9 mouse cellular contexts compared by ENCODE assay signal in genomic region chr5:34251794-34252193, GRCm38 (mm10). TPM values are rescaled to one million over a fixed set of nuclear protein-coding genes. Genes with fewer than 3 reads are reported as not detected.
A peak's percentile ranks its signal among the peaks of the same experiment; 100 is the strongest.
DNase-seq lines count a peak whose midpoint lies in the region; ATAC-seq and TF ChIP-seq lines count a peak whose summit lies in the region.
"Had no signal": no experiment of that assay in that cellular context is flagged by ENCODE, and none has a peak within 500 bp of the region (broad histone marks: within the 10 kb centered on the region; RNA-seq: fewer than 3 reads in every experiment).

No protein-coding gene starts in this region.

- TF ChIP-seq CTCF in olfactory bulb, adult 2 months (IDR thresholded peaks at IDR 0.05; ENCODE audit: insufficient read depth, low read depth, low read length), result no peak
- TF ChIP-seq CTCF in liver, postnatal 0 days (IDR thresholded peaks at IDR 0.05; ENCODE audit: low read depth), result no peak

- H3K4me2 ChIP-seq in midbrain, embryonic 11.5 days, result no peak overlapping the region
- H3K4me2 ChIP-seq in hindbrain, embryonic 15.5 days, result no peak overlapping the region
- no peak overlapping the region for H3K4me2 ChIP-seq in liver, postnatal 0 days (ENCODE audit: low read depth, low read length)

- no peak for DNase-seq in midbrain, embryonic 10.5 days (ENCODE audit: low spot score)
- DNase-seq in midbrain, embryonic 11.5 days (ENCODE audit: low spot score, missing footprints), result no peak
- peak; percentile 19 for DNase-seq in embryo, embryonic 11 days
- no peak for DNase-seq in liver, postnatal 0 days
- no peak for DNase-seq in spleen, adult 12 weeks (ENCODE audit: low spot score)
- DNase-seq: cerebellum, postnatal 36 days had no signal

- ATAC-seq in midbrain, embryonic 11.5 days (ENCODE audit: low FRiP score), result no peak
- peak; percentile 57; the same call in 1 of the 2 replicates for ATAC-seq in hindbrain, embryonic 15.5 days (ENCODE audit: low FRiP score, low read depth)
- ATAC-seq in liver, postnatal 0 days, result no peak

- no peak for TF ChIP-seq EP300 in liver, postnatal 0 days (IDR thresholded peaks at IDR 0.05; ENCODE audit: low read depth)

- no peaks in the 10 kb centered on the region for H3K36me3 ChIP-seq in midbrain, embryonic 10.5 days
- H3K36me3 ChIP-seq in midbrain, embryonic 11.5 days (ENCODE audit: control insufficient read depth, insufficient read depth, low read length), result no peaks in the 10 kb centered on the region
- no peaks in the 10 kb centered on the region for H3K36me3 ChIP-seq in hindbrain, embryonic 15.5 days
- no peaks in the 10 kb centered on the region for H3K36me3 ChIP-seq in liver, postnatal 0 days (replicated peaks; ENCODE audit: insufficient read depth, low read length)

- peaks cover 22% of the 10 kb centered on the region for H3K4me1 ChIP-seq in midbrain, embryonic 10.5 days
- H3K4me1 ChIP-seq in midbrain, embryonic 11.5 days (ENCODE audit: control insufficient read depth, insufficient read depth, low read length), result 0 out of 2 replicates have a peak, but pooled peaks cover 2% of the 10 kb centered on the region
- peaks cover 37% of the 10 kb centered on the region for H3K4me1 ChIP-seq in hindbrain, embryonic 15.5 days (replicated peaks)
- H3K4me1 ChIP-seq in olfactory bulb, adult 2 months (ENCODE audit: control insufficient read depth, insufficient read depth, low read length), result peaks cover 41% of the 10 kb centered on the region
- H3K4me1 ChIP-seq in liver, postnatal 0 days (ENCODE audit: insufficient read depth), result no peaks in the 10 kb centered on the region

- no peaks in the 10 kb centered on the region for H3K9me3 ChIP-seq in midbrain, embryonic 10.5 days (replicated peaks)
- no peaks in the 10 kb centered on the region for H3K9me3 ChIP-seq in midbrain, embryonic 11.5 days (ENCODE audit: control insufficient read depth, low read length)
- no peaks in the 10 kb centered on the region for H3K9me3 ChIP-seq in hindbrain, embryonic 15.5 days
- H3K9me3 ChIP-seq in liver, postnatal 0 days (ENCODE audit: low read length), result no peaks in the 10 kb centered on the region

- H3K27me3 ChIP-seq in midbrain, embryonic 10.5 days (ENCODE audit: low read depth, poor library complexity, severe bottlenecking), result no peaks in the 10 kb centered on the region
- no peaks in the 10 kb centered on the region for H3K27me3 ChIP-seq in midbrain, embryonic 11.5 days (ENCODE audit: control insufficient read depth, insufficient read depth, low read length)
- H3K27me3 ChIP-seq in hindbrain, embryonic 15.5 days, result no peaks in the 10 kb centered on the region
- no peaks in the 10 kb centered on the region for H3K27me3 ChIP-seq in liver, postnatal 0 days (ENCODE audit: insufficient read depth, low read length)

- no peak overlapping the region for H3K4me3 ChIP-seq in midbrain, embryonic 10.5 days
- no peak overlapping the region for H3K4me3 ChIP-seq in midbrain, embryonic 11.5 days (ENCODE audit: low read depth, low read length)
- no peak overlapping the region for H3K4me3 ChIP-seq in hindbrain, embryonic 15.5 days
- no peak overlapping the region for H3K4me3 ChIP-seq in olfactory bulb, adult 2 months (ENCODE audit: insufficient read depth, low read depth, low read length)
- no peak overlapping the region for H3K4me3 ChIP-seq in liver, postnatal 0 days (ENCODE audit: low read depth, low read length)

- TF ChIP-seq POLR2A in olfactory bulb, adult 2 months (IDR thresholded peaks at IDR 0.05; ENCODE audit: insufficient read depth, low read depth, low read length), result no peak

- no peak overlapping the region for H3K9ac ChIP-seq in midbrain, embryonic 11.5 days (ENCODE audit: low read length)
- H3K9ac ChIP-seq in hindbrain, embryonic 15.5 days, result no peak overlapping the region
- no peak overlapping the region for H3K9ac ChIP-seq in liver, postnatal 0 days (replicated peaks)

- WGBS in midbrain, embryonic 10.5 days, result 78% methylated on average over 4 of the region's 4 CpGs
- WGBS in midbrain, embryonic 11.5 days, result 61% methylated on average over 4 of the region's 4 CpGs
- WGBS in hindbrain, embryonic 15.5 days, result 19% methylated on average over 4 of the region's 4 CpGs
- 28% methylated on average over 4 of the region's 4 CpGs for WGBS in olfactory bulb, adult 2 months
- WGBS in liver, postnatal 0 days (ENCODE audit: insufficient replicate concordance), result 71% methylated on average over 4 of the region's 4 CpGs

- H3K27ac ChIP-seq in midbrain, embryonic 10.5 days (replicated peaks), result peak overlapping the region; percentile 39; the same call in 1 of the 2 replicates
- H3K27ac ChIP-seq in midbrain, embryonic 11.5 days (ENCODE audit: low read depth, low read length), result no peak overlapping the region
- H3K27ac ChIP-seq in hindbrain, embryonic 15.5 days (replicated peaks), result peak overlapping the region; percentile 65
- H3K27ac ChIP-seq in olfactory bulb, adult 2 months (ENCODE audit: insufficient read depth, low read depth, low read length), result peak overlapping the region; percentile 65
- H3K27ac ChIP-seq in liver, postnatal 0 days (ENCODE audit: low read depth), result no peak overlapping the region

RNA-seq across cellular contexts. Expression of gene Zfyve28, which starts 36.5 kb away (rescaled TPM):
- 1.1 and 2.3 TPM in 2 replicates for polyA plus RNA-seq in midbrain, embryonic 10.5 days (2016; fragmentation: Nextera tagmentation; extraction: Ambion mirVana)
- polyA plus RNA-seq in midbrain, embryonic 11.5 days (2014; fragmentation: Nextera tagmentation; extraction: Ambion mirVana), result 0.75 and 1.0 TPM in 2 replicates
- 5.3 and 6.2 TPM in 2 replicates for polyA plus RNA-seq in hindbrain, embryonic 15.5 days (2015; fragmentation: Nextera tagmentation; extraction: Ambion mirVana)
- not detected in 2 replicates for polyA plus RNA-seq in olfactory bulb, adult 2 months (2012; ENCODE audit: insufficient read depth, insufficient read length, low replicate concordance, missing spikeins)
- polyA plus RNA-seq in liver, postnatal 0 days (2015; fragmentation: Nextera tagmentation; extraction: Ambion mirVana), result 0.02 and 0.14 TPM in 2 replicates

RNA-seq across cellular contexts. Expression of gene Cfap99, which starts 36.6 kb away (rescaled TPM):
- not detected in 2 replicates for polyA plus RNA-seq in midbrain, embryonic 10.5 days (2016; fragmentation: Nextera tagmentation; extraction: Ambion mirVana)
- polyA plus RNA-seq in midbrain, embryonic 11.5 days (2014; fragmentation: Nextera tagmentation; extraction: Ambion mirVana), result 0.16 TPM in 1 of 2 replicates, not detected in the other
- polyA plus RNA-seq in hindbrain, embryonic 15.5 days (2015; fragmentation: Nextera tagmentation; extraction: Ambion mirVana), result 0.14 TPM in 1 of 2 replicates, not detected in the other
- polyA plus RNA-seq in olfactory bulb, adult 2 months (2012; ENCODE audit: insufficient read depth, insufficient read length, low replicate concordance, missing spikeins), result not detected in 2 replicates
- not detected in 2 replicates for polyA plus RNA-seq in liver, postnatal 0 days (2015; fragmentation: Nextera tagmentation; extraction: Ambion mirVana)
- polyA plus RNA-seq: limb, embryonic 11.5 days had no signal

Comparison
In these comparisons a context has a peak if more than half of its experiments do, and no peak if none do; other contexts are left out.
1. H3K27ac ChIP-seq: peak in midbrain, embryonic 10.5 days (single experiment), hindbrain, embryonic 15.5 days (single experiment) and olfactory bulb, adult 2 months (single experiment); none in midbrain, embryonic 11.5 days (single experiment) and liver, postnatal 0 days (single experiment).